Mouse (Mus musculus) right cerebral cortex, adult 18-20 months (tissue): ENCODE results near the gene Phactr3.

ENCODE experiments used
- DNase-seq: peaks from one replicate; pipeline ENCODE4 v3.0.0; 2022; ENCODE audit warnings: mixed read lengths

Phactr3 gene

GRCm38 (mm10) chr2:178118801-178119560, at the start of gene Phactr3:
TSS of gene Phactr3 (plus strand) at chr2:178118975.
- no peak for DNase-seq

GRCm38 (mm10) chr2:178078166-178078717, 40.5 kb upstream of the Phactr3 start, which contains the start of gene Zfp931:
TSS of gene Zfp931 (minus strand) at chr2:178078476.
- DNase-seq, result peak; percentile 20

GRCm38 (mm10) chr2:178089586-178089985, 29.2 kb upstream of the Phactr3 start:
- DNase-seq, result no peak

GRCm38 (mm10) chr2:178098021-178098420, 20.8 kb upstream of the Phactr3 start:
- DNase-seq, result peak; percentile 66

GRCm38 (mm10) chr2:178101957-178102356, 16.8 kb upstream of the Phactr3 start:
- peak; percentile 75 for DNase-seq

- DNase-seq, result peak; percentile 73
These were observed 829 bp upstream of the Phactr3 start for GRCm38 (mm10) chr2:178117946-178118345.

DNA sequence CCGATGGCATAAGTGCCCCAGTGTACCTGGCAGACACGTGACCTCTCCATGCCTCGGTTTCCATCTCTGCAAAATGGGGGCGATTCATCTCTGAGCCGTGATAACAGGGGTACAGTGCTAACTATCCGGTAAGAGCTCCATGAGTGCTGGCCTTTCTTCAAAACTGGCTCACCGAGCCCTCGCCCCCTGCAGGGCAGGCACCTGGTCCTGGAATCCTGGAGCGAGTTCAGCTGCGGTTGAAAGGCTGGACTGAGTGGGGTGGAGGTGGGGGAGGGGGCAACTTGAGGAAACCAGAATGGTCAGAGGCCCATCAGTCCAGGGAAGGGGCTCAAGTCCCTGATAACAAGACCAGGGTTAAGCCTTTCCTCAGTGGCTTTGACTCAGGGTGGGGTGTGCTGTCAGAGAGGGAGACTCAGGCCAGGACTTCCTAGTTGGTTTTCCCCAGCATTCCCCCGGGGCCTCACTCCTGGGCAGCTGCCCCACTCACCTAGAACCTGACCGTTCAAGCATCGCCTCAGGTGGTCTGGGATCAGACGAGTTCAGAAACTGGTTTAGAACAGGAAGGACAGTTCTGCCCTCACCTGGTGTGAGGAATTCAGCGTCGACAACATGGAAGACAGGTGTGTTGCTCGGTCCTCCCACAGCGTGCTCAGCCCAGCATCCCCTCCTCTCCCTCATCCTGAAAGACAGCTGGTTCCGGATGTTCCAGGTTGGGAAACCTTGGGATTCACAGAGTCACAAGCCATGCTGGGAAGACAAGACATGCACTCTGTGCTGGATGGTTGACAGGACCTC, 983 bp downstream of the Phactr3 start:
- DNase-seq, result no peak

GRCm38 (mm10) chr2:178120356-178120645, 1.5 kb downstream of the Phactr3 start:
- no peak for DNase-seq

DNA sequence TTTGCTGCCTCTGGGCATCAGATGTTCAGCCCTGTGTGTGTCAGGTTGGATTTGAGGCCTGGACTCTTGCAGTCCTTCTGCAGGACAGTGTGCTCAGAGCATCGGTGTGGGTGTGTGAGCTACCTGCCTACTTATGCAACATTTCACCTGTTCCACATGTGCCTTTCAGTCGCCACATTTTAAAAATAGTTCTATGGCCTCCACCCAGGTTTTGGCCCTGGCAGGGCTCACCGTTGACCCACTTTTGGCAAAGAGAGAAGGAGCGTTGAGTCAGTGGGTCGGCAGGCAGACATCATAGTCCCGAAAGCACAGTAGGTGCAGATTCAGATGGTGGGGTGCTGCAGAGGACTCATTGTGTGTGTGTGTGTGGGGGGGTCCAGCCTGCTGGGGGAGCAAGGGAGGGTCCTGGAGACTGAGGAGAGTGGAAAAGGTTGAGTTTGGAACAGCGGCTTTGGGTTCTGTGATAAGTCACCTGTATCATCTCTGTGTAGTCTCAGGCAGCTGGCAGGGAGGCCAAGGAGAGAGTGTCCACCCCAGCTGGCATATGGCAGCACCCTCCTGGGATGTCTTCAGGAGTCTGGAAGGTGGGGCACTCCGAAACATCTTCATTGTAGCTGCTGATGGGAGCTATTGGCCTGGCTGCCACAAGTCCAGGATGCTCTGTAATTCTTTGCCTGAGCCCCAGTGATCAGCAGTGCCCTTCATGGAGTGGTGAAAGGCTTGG, 2.0 kb downstream of the Phactr3 start:
- DNase-seq, result no peak

DNA sequence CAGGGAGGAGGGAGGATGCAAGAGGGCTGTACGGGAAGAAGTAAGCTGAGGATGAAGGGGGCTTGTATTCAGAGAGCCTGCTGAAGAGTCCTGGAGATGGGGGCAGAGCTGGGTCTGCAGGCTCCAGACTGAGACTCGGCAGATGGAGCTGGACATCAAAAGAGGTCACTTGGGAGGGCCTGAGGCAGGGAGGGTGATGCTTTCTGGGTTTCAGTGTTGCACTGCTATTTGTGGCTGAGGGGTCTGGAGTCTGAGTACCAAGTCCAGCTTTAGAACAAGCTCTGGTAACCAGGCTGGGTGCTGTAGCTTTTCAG, 2.6 kb downstream of the Phactr3 start:
- DNase-seq, result no peak

GRCm38 (mm10) chr2:178121946-178122665, 3.3 kb downstream of the Phactr3 start:
- DNase-seq, result no peak

- no peak for DNase-seq
These were observed 4.7 kb downstream of the Phactr3 start for GRCm38 (mm10) chr2:178123466-178123865.

GRCm38 (mm10) chr2:178125427-178125826, 6.7 kb downstream of the Phactr3 start:
- no peak for DNase-seq

- no peak for DNase-seq
These were observed 7.5 kb downstream of the Phactr3 start for GRCm38 (mm10) chr2:178126041-178126820.

GRCm38 (mm10) chr2:178128594-178128993, 9.8 kb downstream of the Phactr3 start:
- DNase-seq, result no peak

DNA sequence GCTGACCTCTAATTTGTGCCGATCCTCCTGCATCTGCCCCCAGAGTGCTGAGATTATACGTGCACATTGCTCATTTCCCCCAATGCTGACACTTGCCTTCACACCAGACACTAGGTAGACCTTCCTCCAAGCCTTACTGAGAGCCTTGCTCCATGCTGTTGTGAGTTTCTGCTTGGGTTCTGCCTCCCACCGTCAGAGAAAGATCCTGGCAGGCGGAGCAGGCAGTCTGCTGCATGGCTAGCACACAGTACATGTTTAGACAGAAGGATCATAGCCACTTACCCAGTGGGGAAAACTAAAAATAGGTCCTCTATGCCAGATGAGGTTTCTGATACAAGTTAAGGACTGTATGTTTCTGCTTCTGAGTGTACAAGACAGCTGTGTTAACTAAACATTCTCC, 10.4 kb downstream of the Phactr3 start:
- DNase-seq, result no peak

GRCm38 (mm10) chr2:178129676-178130075, 10.9 kb downstream of the Phactr3 start:
- DNase-seq, result no peak

DNA sequence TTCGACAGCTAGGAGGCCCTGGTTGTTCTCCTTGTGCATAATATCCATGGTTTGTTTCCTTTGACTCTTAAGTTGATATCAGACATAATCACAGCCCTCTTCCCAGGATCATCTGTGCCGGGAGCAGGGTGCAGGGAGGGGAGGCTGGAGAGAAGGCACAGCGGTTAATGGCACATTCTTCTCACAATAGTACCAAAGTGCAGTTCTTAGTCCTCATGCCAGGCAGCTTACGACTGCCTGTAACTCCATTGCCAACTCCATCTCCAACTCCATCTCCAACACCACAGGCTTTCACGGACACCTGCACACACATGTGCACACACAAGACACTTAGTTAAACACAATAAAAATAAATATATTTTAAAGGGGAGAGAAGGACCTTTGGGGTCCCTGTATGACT, 11.8 kb downstream of the Phactr3 start:
- DNase-seq, result no peak

- DNase-seq, result no peak
These were observed 12.2 kb downstream of the Phactr3 start for GRCm38 (mm10) chr2:178131011-178131410.

DNA sequence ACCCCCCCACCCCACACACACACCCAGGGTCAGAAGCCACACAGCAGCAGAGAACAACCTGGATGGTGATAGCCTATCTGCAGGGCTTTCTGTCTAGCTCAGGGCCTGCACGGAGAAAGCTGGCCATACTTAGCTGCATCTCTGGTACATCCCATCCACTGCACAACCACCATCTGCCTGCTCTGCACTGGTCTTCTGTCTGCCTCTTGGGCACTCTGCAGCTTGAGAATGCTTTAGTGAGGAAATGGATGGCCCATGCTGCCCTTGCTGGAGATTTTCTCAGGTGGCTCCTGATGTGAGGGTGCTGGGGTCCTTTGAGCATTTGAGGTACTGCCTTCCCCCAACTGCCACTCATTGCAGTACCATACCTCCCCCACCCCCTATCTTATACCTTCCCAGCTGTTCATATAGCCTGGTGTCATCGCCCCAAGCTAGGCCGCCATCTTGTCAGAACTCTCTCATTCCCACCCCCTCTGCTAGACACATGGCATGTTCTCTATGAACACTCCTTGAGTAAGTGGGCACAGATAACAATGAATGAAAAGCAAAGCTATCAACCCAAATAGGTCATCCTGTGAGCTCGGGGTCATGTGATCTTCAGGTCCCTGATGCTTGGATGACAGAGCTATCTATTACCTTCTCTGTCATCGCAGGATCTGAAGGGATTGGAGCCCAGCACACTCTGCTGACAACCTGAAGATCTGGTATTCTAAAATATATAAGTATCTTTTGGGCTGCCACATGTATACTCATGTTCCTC, 13.0 kb downstream of the Phactr3 start:
- no peak for DNase-seq

GRCm38 (mm10) chr2:178135713-178136112, 16.9 kb downstream of the Phactr3 start:
- DNase-seq, result no peak
